Mouse (Mus musculus): Measurements from ENCODE around the gene Ces4a. TPM values are rescaled to one million over a fixed set of nuclear protein-coding genes. Genes with fewer than 3 reads are reported as not detected.
"Not testable (repeated sequence)": the region's sequence is repeated elsewhere in the genome, so short reads cannot be mapped to it uniquely, and the experiment has no call there.

Gene Ces4a
- not detected for total RNA-seq (2021)

DNA sequence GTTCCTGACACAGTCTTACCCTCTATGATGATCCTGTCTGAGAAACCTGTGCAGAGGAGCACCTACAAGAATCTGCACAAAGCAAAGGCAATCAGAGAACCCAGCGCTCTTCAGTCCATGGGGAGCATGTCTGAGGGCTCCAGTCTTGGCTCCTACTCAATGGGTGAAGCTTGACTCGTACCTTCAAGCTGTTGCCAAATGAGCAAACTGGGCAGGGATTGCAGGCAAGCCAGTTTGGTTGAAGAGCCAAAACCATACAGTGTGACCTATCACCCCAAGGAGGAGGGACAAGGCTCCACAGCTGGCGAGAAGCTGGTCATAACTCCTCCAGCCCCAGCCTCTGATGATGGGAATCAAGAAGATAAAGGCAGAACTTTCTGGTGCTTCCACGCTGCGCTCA lies at the start of gene Ces4a:
TSS of gene Ces4a (plus strand) at position 292 of the 400 bp plus-strand sequence.
- intact Hi-C loops (cut with DNase I) = no loop called here

DNA sequence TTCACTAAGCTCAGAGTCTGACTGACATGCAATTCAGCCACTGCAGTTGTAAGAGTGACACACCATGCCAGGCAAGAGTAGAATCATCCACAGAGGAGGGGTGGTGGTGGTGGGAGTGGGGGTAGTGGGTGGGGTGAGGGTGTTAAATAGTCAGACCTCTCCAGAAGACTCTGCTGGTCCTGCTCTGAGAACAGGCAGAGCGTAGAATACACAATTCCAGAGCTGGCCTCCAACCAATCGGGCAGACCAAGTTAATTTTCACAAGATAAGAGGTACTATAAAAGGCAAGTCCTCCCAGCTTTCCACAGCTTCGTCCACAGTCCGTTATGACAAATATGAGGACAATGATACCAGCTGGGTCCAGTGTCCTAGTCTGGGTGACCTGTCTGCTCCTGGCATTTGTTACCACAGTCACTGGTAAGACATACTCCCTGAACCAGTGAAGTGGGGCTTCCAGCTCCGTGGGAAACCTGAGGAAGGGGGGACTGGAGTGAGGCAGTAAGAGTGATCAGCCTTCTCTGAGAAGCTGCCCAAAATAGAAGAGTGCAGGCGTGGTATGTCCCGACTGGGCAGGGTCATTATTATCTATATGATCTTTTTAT lies 48.0 kb upstream of the Ces4a start, which contains the start of gene Ces3b:
TSS of gene Ces3b (plus strand) at position 305 of the 602 bp plus-strand sequence.
- intact Hi-C loops (cut with DNase I) = no loop called here
- DNase-seq = no peak

More for the DNA sequence above, at the start of gene Ces4a:
- DNase-seq = no peak

DNA sequence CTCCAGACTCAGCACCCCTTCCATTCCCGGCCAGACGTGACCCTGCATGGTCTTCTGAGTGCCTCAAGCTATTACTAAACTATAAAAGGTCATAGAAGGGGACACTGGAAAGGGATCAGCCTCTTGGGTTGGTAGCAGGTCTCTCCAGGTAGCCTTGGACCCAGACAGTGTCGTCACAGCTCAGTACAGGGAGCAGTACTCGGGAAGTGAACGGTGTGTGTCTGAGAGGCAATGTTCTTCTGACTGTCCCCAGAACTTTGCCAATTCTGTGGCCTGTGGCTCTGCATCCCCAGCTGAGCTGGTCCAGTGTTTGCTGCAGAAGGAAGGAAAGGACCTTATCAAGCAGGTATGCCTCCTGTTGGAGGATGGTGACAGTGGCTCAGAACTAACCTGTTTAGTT lies 43.4 kb upstream of the Ces4a start:
- intact Hi-C loops (cut with DNase I); DNase-seq: not testable (repeated sequence)

DNA sequence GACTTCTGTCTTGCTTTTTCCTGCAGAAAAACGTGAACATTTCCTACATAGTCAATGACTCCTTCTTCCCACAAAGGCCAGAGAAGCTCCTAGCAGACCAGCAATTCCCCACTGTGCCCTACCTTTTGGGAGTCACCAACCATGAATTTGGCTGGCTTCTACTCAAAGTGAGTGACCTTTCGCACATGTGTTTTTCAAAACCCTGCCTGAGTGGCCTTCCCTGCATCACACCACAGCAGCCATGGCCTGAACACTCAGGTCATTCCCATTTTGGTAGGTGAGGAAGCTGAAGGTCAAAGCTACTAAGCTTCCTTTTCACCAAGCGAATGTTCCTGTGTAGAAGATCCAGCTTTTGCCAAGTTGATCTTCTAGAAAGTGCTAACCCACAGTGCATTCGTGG lies 43.0 kb upstream of the Ces4a start:
- DNase-seq = no peak
- intact Hi-C loops (cut with DNase I) = no loop called here

DNA sequence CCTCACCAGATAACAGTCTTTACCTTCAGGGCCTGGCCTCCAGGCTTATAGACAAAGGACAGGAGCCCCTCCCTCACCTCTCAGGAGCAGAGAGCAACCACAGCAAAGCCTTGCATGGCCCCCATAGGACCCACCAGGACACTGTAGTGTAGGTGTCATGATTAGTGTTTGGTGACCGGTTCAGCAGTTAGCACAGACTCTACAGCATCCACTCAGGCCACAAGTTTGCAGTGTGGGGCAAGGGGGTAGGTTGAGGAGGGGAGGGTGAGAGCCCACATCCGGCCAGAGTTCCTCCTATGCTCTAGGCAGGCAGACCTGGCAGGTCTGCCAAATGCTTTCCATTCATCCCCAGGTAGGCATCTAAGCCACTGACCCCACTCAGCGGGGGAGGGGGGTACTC lies 37.6 kb upstream of the Ces4a start:
- no peak for DNase-seq
- intact Hi-C loops (cut with DNase I) = no loop called here

DNA sequence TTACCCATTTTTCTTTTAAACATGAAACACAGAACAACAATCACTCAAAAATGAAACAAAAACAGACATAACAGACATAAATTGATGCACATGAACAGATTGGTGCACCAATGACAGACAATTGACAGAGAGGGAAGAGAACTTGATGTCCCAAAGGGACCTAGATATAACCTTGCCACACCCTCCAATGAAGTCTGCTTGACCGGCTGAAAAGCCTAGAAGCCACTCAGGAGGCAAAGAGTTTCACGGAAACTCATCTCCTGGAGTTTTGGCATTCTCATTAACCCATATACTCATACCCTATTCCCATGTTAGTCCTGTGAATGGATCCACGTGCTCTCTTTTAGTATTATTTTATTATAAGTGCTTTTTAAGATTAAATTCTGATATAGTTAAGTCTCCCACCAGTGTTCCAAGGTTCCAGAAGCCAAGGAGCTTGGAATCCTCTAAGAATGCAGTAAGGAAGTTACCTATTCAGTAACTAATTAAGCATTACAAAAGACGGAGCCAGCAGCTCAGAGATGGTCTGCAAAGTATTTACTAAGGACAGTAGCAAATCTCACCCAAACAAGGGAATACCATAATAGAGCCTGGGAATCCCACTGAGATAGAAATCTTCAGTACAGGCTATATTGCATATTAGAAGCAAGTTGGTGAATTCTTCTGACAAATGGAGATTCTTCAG lies 29.4 kb upstream of the Ces4a start:
- intact Hi-C loops (cut with DNase I); DNase-seq: not testable (repeated sequence)

DNA sequence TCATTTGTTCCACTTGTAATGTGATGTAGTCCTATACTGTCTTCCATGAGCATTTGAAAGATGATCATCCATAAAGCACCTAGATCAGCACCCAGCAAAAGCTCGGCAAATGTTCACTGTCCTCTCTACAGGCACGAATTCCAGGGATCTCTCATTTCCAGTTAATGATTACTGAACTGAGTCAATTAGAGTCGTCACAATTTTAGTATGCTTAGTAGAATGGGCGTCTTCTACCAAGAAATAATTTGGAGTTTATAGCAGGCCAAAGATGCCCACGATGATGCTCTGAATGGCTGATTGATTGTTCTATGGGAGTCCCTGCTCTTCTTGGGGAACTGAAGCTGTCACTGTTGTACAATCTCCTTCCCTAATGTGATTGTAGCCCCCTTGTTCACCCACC lies 27.9 kb upstream of the Ces4a start:
- intact Hi-C loops (cut with DNase I) = not testable (repeated sequence)

DNA sequence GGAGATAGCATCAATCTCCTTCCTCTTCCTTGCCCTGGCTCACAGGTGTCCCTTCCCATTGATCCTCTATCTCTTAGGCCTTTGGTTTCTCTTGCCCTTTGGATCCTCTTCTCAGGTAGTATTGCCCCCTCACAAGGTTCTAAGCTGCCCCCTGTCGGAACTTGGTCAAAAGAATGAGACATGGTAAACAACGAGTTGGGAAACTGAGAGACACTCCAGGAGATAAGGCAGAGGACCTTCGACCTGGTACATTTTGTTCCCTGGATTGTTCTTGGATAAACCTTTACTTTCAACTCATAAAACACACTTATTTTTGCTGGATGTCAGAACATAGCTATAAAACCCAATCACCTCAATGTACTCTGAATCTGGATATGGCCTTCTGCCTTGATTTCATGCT lies 27.4 kb upstream of the Ces4a start:
- no peak for DNase-seq

More for the DNA sequence above, 27.9 kb upstream of the Ces4a start:
- DNase-seq = not testable (repeated sequence)

DNA sequence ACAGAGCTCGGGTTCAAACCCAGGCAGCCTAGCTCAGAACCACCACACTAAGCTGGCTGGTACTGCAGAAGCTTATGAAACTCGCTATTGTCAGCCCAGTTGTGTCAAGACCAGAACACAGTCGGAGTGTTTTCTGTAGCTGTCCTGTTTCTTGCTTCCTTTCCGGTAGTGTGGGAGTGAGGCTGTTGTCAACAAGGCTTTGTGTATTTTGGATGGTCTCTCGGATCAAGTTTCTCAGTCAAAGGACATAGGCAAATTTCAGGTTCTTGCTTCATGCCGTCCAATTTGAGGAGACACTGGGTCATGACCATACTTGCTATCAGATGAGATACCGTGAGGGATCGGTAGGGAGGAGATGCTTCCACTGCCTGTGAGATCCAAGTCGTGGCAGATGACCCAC lies 1.7 kb upstream of the Ces4a start:
- no peak for DNase-seq
- intact Hi-C loops (cut with DNase I) = no loop called here

More for the DNA sequence above, 27.4 kb upstream of the Ces4a start:
- intact Hi-C loops (cut with DNase I) = no loop called here

DNA sequence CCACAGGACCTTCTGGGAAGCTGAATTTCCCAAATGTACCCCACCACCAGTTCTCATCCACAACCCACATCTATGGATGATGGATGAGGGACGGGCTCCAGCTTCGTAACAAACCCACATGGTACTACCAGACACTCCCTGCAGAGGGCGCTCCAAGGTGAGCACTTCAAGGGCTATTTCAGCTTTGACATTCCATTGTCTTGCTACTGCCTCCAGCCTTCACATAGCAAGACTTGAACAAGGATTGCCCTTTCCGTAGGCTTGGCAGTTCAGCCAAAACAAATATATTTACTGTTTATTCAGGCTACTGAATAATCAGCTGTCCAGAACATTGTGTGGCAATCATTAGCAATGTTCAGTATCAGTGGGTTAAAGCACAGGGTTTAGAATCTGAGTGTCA lies 6.8 kb downstream of the Ces4a start:
- DNase-seq = peak; percentile 78 to 86
- intact Hi-C loops (cut with DNase I) = loop anchor here (1.0 kb wide), 1 partner anchor 80 kb away; no protein-coding TSS in a partner anchor

DNA sequence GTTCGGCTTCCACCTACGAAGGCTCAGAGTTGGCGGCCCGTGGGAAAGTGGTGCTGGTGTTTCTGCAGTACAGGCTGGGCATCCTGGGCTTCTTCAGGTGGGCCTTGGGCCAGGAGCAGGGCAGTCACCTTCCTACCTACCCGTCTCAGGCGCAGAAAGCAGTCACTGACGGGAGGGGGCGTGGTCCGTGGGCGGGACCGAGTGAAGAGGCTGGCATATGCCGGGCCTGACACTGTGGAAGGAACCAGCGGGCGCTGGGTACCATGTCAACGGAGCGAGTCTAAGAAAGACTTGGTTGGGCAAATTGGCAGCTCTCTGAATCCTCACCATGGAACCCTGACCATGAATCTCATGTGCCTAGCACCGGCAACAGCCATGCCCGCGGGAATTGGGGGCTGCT lies 10.8 kb downstream of the Ces4a start:
- intact Hi-C loops (cut with DNase I) = no loop called here

DNA sequence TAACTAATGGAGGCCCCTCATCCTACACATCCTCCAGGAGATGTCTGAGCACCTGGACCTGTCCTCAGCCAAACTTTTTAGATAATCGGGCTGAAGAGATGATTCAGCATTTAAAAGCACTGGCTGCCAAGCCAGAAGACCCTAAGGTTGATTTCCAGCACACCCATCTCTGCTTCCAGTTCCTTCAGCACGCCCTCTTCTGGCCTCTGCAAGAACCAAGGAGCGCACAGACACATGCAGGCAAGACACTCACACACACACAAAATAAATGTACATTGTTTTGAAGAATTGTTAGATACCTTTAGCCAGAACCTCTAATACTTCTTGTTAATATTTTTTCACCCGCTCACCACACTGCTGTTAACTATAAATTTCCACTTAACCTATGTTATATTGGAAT lies 20.1 kb downstream of the Ces4a start:
- no peak for DNase-seq
- intact Hi-C loops (cut with DNase I) = no loop called here

More for the DNA sequence above, 10.8 kb downstream of the Ces4a start:
- DNase-seq = no peak

DNA sequence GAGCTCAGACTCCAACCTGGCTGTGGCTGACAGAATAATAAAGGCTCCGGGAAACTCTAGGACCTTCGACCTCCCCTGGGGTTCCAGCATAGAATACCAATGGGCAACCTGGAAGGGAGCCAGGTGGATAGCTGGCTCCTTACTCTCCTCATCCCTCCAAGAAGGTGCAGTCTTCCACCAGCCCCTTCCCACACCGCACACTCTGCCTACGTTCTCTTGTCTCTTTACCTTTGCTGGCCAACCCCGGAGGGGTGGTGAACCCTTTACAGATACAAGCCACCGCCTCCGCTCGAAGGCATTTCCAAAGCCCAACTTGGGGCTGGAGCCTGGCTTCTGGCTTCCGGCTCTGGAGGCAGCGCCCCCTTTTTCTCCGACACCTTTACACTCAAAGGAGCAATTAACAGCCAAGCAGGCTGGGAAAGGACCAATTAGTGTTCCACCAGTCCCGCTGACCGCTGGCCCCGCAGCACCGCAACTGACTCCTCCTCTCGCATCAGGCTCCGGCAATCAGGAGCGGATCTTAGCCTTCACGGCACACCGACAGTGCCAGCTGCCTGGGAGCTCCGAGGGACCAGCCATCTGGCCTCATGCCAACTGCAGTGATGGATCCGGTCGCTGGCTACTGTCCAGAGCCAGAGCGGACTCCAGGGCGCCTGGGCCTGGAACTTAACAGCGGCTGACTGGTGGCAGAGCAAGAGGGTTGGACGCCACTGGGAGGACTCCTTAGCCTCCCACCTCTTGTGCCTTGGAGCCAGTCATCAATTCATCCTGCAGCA lies 21.2 kb downstream of the Ces4a start:
- intact Hi-C loops (cut with DNase I) = no loop called here
- peak; percentile 65 for DNase-seq

DNA sequence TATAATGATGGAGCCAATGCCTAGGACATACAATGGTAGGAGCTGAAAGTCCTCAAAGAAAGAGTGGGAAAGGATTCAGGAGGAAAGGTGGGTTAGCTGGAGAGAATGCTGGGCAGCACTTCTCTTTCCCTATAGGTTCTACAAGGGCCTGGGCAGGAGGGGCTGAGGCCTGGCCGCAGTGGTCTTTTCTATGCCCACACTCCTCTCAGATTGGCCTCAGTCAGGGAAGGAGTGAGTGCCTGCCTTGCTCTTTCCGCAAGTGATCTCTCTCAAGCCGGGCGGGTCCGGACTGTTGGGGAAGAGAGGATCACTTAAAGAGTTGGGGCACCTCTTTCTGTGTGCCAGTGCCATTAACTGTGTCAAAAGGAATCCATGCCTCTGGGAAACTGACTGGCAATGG lies 22.7 kb downstream of the Ces4a start:
- intact Hi-C loops (cut with DNase I) = no loop called here
- DNase-seq = no peak

DNA sequence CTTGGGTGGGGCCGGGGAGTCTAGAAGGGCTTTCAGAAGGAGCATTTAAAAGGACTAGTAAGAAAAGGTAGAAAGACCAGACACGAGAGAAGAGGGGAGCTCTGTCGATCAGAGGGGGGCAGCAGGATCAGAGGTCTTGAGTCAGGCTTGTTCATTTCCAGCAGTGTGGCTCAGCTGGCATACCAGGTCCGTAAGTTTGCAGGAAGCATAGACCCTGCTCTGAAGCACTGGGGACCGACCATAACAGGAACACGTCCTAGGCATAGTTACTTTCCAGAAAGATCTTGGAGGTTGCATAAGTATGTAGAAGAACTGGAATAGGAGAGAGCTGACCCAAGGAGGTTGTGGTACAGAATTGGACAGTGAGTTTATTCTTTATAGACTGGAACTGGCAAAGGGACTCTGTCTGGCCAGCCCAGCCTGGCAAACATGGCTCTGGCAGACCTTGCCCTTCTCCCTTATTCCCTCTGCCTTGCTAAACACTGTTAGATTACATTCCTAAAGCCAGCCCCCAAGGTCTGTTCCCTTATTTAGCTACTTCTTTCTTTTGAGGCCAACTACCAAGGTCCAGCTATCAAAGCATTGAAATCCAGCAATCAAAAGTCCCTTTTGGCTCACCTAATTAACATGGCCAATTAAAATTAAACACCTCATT lies 23.6 kb downstream of the Ces4a start:
- no peak for DNase-seq
- intact Hi-C loops (cut with DNase I) = loop anchor here (5.0 kb wide), 1 partner anchor 102 kb away; the partner anchor contains the start of gene B3gnt9

DNA sequence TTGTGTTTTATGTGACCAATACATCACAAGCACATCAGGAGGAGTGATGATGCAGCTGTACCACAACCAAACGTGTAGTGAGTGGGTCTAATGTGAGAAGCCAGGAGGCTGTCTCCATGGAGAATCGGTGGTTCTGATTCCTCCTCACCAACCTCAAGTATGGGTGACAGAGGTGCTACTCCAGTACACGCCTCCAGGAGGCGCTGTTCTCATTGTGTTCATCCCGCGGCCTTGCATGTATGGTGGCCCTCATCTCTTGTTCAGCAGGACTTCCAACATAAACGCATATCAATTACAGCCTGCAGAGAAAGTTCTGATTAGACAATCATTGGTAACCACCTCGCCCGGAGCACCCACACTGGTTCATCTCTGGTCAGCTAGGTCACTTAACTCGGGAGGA lies 26.0 kb downstream of the Ces4a start:
- intact Hi-C loops (cut with DNase I) = loop anchor here (1.0 to 5.0 kb wide), 2 partner anchors 61 to 100 kb away; partner anchors contain the start of gene B3gnt9

DNA sequence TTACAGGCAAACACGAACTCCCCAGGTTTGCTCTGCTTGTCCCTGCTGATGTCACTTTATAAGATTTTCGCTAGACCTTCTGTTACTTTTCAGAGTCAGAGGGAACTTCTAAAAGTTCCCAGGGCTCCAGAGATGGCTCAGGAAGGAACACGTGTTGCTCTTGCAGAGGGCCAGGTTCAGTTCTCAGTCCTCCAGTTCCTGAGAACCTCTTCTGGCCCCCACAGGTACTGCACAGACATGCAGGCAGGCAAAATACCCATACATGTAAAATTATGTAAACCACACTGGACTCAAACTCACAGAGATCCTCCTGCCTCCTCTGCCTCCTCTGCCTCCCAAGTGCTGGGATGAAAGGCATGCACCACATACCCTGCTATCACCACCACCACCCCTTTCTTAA lies 26.5 kb downstream of the Ces4a start:
- DNase-seq = no peak
- intact Hi-C loops (cut with DNase I) = loop anchor here (5.0 kb wide), 1 partner anchor 99 kb away; the partner anchor contains the start of gene B3gnt9

More for the DNA sequence above, 26.0 kb downstream of the Ces4a start:
- peak; percentile 32 to 59 for DNase-seq

DNA sequence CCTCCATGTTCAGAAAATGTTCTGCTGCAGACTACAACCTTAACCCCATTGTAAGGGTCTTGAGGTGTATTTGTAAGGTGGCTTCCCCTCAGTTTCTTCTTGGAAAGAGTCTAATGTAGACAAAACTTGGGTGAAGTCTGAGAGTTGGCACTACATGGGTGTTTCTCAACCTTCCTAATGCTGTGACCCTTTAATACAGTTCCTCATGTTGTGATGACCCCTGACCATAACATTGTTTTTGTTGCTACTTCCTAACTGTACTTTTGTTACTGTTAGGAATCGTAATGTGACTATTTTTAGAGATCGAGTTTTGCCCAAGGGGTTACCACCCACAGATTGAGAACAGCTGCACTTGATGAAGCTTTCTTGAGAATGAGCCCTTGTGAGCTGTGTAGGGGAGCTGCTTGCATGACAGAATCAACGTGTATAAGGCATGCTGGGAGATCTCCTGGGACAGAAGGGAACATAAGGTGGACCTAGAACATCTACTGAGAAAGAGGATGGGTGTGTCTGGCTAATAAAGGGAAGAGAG lies 29.6 kb downstream of the Ces4a start:
- intact Hi-C loops (cut with DNase I) = no loop called here
- DNase-seq = no peak

DNA sequence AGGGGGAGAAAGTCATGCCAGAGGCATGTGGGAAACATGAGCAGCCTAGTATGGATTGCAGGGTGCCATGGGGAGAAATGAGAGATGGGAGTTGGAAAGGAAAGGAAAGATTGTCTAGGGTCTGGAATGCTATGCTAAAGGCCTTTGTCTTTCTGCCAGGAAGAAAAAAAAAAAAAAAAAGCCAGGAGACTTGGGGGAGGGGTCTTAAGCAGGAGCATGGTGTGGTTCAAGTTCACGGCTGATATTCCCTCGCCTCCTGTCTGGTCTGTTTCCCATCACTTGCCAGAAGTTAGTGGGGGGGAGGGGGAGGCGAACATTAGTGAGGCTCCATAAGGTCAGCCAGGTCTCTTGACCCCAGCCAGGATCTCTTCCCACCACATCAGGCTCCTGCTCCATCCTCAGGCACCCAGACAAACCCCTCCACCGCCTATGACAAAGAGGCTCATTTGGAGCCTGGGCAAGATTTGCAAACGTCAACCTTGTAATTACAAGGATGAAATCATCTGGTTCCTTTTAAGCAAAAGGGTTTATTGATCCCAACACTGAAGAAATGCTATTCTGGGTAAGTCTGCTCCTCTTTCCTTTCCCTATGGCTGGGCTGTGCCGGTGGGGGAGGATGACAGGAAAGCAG lies 32.8 kb downstream of the Ces4a start:
- no peak for DNase-seq
- intact Hi-C loops (cut with DNase I) = no loop called here

DNA sequence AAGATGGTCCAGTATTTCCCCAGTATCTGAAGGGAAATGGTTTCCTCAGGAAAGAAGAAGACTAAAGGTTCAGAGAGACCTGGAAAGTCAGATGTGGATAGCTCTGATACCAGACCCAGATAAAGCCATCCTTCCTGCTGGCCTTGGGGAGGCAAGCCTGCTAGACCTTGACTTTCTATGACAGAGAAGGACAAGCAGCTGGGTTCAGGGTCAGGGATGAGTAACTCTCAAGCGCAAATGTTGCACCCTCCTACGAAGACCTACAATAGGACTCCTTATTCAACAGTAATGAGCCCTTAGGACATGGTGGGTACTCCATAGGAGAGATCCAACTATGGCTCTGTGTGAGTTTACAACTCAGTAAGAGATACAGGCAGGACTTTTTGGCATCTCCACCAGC lies 33.6 kb downstream of the Ces4a start:
- intact Hi-C loops (cut with DNase I) = no loop called here
- DNase-seq = no peak

All from heart, postnatal 36 days (tissue).